Mouse (Mus musculus) heart, postnatal 0 days (tissue): ENCODE results near the gene Ube2i.

Source experiments
- CTCF ChIP-seq: IDR thresholded peaks from 2 replicates; pipeline ENCODE4 v1.5.1; 2016; ENCODE audit warnings: antibody characterized with exemption, control low read depth, low read depth
- EP300 ChIP-seq: IDR thresholded peaks from 2 replicates; pipeline ENCODE4 v1.6.1; 2016; ENCODE audit warnings: antibody characterized with exemption, low read depth

- TF ChIP-seq CTCF (no peak), EP300 (no peak)
Measured at GRCm38 (mm10) chr17:25282133-25282532, 7.7 kb upstream of the Ube2i start.
